Mouse (Mus musculus): ENCODE data around the gene Stim2. TPM values are rescaled to one million over a fixed set of nuclear protein-coding genes. Genes with fewer than 3 reads are reported as not detected.

Gene Stim2
- polyA plus RNA-seq (2014; fragmentation: Illumina TruSeq; extraction: RNeasy Lipid Tissue Mini Kit (QIAGEN cat#74804); ENCODE audit: low read depth, low replicate concordance) = 90.3 TPM

GRCm38 (mm10) chr5:53998146-53998742, at the start of gene Stim2:
Gene Stim2 (plus strand): TSS chr5:53998499.

Other genes with a start within 250 kb of the Stim2 start
- 77.5 TPM for gene Tbc1d19, start 188.9 kb upstream of the Stim2 start, polyA plus RNA-seq (2014; fragmentation: Illumina TruSeq; extraction: RNeasy Lipid Tissue Mini Kit (QIAGEN cat#74804); ENCODE audit: low read depth, low replicate concordance)

Data from adrenal gland, adult 10 weeks (tissue).